Mouse (Mus musculus) hindbrain, embryonic 16.5 days (tissue): ENCODE data around the gene Ddx20. TPM values are rescaled to one million over a fixed set of nuclear protein-coding genes. Genes with fewer than 3 reads are reported as not detected.

Source experiments
- ATAC-seq: fragments of 200-750 bp; cut with Nextera tagmentation; 2 replicates; pipeline ENCODE4 v1.8.0; 2017; ENCODE audit warnings: moderate TSS enrichment, moderate library complexity
- H3K27ac ChIP-seq: fragments of 300-500 bp; sonication (generic); 2 replicates; pipeline ENCODE4 v1.5.1; 2014; ENCODE audit warnings: low read depth, mild to moderate bottlenecking, control low read depth, low read length, moderate library complexity
- H3K27me3 ChIP-seq: fragments of 300-500 bp; sonication (generic); replicated peaks from 2 replicates; pipeline ENCODE4 v1.6.1; 2014; ENCODE audit warnings: low read length; ENCODE audit not compliant: control insufficient read depth, insufficient read depth
- H3K36me3 ChIP-seq: fragments of 300-500 bp; sonication (generic); 2 replicates; pipeline ENCODE4 v1.6.1; 2014; ENCODE audit warnings: mild to moderate bottlenecking, low read length, moderate library complexity, mixed read lengths; ENCODE audit not compliant: control insufficient read depth, insufficient read depth
- H3K4me1 ChIP-seq: fragments of 300-500 bp; sonication (generic); 2 replicates; pipeline ENCODE4 v1.6.1; 2014; ENCODE audit warnings: low read depth, low read length; ENCODE audit not compliant: control insufficient read depth, insufficient read depth
- H3K4me2 ChIP-seq: fragments of 300-500 bp; sonication (generic); 2 replicates; pipeline ENCODE4 v1.6.1; 2014; ENCODE audit warnings: mild to moderate bottlenecking, low read length, control low read depth, moderate library complexity
- H3K4me3 ChIP-seq: fragments of 300-500 bp; sonication (generic); 2 replicates; pipeline ENCODE4 v1.5.1; 2014; ENCODE audit warnings: mild to moderate bottlenecking, low read length, control low read depth, moderate library complexity
- H3K9ac ChIP-seq: fragments of 300-500 bp; sonication (generic); 2 replicates; pipeline ENCODE4 v1.6.1; 2014; ENCODE audit warnings: low read depth, mild to moderate bottlenecking, control low read depth, low read length, moderate library complexity
- H3K9me3 ChIP-seq: fragments of 300-500 bp; sonication (generic); 2 replicates; pipeline ENCODE4 v1.6.1; 2014; ENCODE audit warnings: mild to moderate bottlenecking, low read length, moderate library complexity; ENCODE audit not compliant: control insufficient read depth
- WGBS: fragments of 180-500 bp; shearing (Covaris S2); extraction: QIAGEN DNeasy Blood & Tissue Kit; methylation state at CpG from one replicate; pipeline ENCODE4 v1.1.7; 2014; 5-methylcytosine and 5-hydroxymethylcytosine counted together
- polyA plus RNA-seq: library from polyadenylated mRNA; unstranded; fragments of >200 nt; fragmentation: Nextera tagmentation; extraction: Ambion mirVana; gene quantifications from 2 replicates; pipeline ENCODE4 v1.2.1, GENCODE M21; 2015

The Ddx20 gene
- 19.4 and 21.9 TPM in 2 replicates for polyA plus RNA-seq

DNA sequence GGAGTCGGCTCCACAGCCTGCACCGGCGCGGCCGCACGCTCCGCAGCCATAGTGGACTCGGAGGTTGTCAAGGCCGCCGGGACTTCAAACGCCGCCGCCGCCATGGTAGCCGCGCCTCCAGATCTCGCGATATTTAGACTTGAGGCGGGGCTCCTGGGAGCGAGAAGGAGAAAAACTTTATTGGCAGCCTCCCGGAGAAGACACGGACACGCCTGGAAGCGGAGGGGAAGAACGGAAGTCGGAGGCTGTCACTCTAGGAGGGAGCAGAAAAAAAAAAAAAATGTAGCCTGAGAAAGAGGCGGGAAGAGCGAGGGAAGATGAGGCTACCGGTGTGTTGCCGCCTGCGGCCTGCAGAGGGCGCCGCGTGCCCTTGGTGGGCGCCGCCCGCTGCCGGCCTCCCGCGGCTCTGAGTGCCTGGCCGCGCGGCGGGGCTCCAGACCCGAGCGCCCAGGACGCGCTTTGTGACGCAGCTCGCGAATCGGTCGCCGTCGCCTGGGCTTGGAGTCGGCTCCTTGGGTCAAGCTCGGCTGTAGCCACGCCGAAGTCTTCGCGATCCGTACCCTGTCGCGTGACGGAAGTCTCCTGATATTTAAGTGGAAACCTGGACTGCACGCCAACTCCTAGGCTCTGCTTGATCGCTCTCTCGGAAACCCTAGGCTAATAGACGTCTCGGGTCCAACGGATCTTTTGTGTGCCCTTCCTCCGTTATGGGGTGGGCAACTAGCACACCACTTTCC lies at the start of gene Ddx20:
Ddx20 (minus strand) TSS at position 251 of the 737 bp plus-strand sequence.
- peak within 1 kb of the TSS; percentile 71 for H3K4me2 ChIP-seq
- no peaks in the 10 kb centered on the region for H3K36me3 ChIP-seq
- WGBS: under 1% methylated on average over 72 of the region's 72 CpGs
- no peaks in the 10 kb centered on the region for H3K9me3 ChIP-seq
- H3K9ac ChIP-seq: peak within 1 kb of the TSS; percentile 92
- peak within 1 kb of the TSS; percentile 83 for H3K4me3 ChIP-seq
- peak within 1 kb of the TSS; percentile 80 for H3K27ac ChIP-seq
- ATAC-seq: peak; percentile 97
- H3K27me3 ChIP-seq: no peaks in the 10 kb centered on the region
- H3K4me1 ChIP-seq: peaks cover 7% of the 10 kb centered on the region

DNA sequence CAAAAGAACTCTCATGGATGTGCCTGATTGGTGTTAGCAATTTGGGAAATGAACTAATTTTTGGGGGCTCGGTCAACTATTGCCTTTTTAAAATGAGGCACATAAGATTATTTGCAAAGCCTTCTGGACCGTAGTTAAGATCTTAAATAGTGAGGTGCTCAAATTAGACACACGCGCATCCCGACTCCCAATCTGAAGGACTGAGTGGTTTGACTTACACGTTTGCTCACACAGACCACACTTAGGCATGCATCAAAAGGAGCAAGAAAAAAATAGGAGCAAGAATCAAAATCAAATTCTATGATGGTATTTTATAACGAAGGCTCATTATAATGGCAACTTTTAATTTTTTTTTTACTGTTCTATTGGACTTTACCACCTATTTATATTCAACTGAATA lies 49.7 kb upstream of the Ddx20 start:
- H3K4me2 ChIP-seq: no peak overlapping the region
- no peak overlapping the region for H3K27ac ChIP-seq
- H3K4me3 ChIP-seq: no peak overlapping the region
- peaks cover 6% of the 10 kb centered on the region; the same call in 1 of the 2 replicates for H3K36me3 ChIP-seq
- WGBS: 94% methylated on average over 7 of the region's 7 CpGs
- no peak overlapping the region for H3K9ac ChIP-seq
- no peaks in the 10 kb centered on the region for H3K27me3 ChIP-seq
- no peak for ATAC-seq
- no peaks in the 10 kb centered on the region for H3K4me1 ChIP-seq
- no peaks in the 10 kb centered on the region for H3K9me3 ChIP-seq

DNA sequence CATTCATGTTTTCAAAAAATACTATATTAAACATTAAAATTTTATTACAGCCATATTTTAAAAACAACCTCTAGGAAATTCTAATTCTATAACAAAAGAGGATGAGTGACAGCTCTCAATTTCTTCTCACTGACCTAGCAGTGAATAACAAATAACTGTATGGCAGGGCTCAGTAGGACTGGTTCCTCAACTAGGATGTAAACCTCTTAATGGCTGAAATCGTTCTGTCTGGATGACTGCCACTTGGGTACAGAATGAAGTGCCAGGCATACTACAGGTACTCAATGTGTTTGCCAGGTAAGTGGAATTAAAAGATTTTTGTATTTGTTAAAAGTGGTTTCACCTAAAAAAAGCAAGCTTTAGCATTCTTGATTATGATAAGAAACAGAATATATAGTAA lies 48.8 kb upstream of the Ddx20 start:
- Histone ChIP-seq H3K36me3 (peaks cover 7% of the 10 kb centered on the region), H3K27me3 (no peaks in the 10 kb centered on the region), H3K4me3 (no peak overlapping the region), H3K4me2 (no peak overlapping the region), H3K4me1 (no peaks in the 10 kb centered on the region), H3K9ac (no peak overlapping the region), H3K9me3 (no peaks in the 10 kb centered on the region), H3K27ac (no peak overlapping the region)
- no peak for ATAC-seq
- WGBS: 92% methylated on average over 1 of the region's 1 CpGs

DNA sequence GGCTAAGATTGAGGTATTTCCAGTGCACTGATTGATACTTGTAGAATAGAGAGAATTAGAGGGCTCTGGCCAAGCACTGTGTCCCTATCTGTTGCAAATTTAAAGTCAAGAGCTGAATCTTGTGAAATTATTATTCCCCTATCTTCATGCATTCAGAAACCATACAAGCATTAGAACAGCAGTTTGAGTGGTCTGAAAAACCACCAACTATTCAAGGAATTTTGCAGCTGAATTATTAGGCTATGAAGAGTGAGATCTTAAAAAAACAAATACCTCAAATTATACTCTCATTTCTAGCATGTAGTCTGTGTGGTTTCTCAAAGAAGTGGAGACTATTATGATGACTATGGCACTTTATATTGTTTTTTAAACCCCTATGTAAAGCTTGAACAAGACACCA lies 47.9 kb upstream of the Ddx20 start:
- no peak overlapping the region for H3K9ac ChIP-seq
- ATAC-seq: no peak
- no peaks in the 10 kb centered on the region for H3K4me1 ChIP-seq
- H3K27me3 ChIP-seq: no peaks in the 10 kb centered on the region
- no peak overlapping the region for H3K27ac ChIP-seq
- H3K36me3 ChIP-seq: peaks cover 14% of the 10 kb centered on the region
- H3K4me3 ChIP-seq: no peak overlapping the region
- no peaks in the 10 kb centered on the region for H3K9me3 ChIP-seq
- H3K4me2 ChIP-seq: no peak overlapping the region

DNA sequence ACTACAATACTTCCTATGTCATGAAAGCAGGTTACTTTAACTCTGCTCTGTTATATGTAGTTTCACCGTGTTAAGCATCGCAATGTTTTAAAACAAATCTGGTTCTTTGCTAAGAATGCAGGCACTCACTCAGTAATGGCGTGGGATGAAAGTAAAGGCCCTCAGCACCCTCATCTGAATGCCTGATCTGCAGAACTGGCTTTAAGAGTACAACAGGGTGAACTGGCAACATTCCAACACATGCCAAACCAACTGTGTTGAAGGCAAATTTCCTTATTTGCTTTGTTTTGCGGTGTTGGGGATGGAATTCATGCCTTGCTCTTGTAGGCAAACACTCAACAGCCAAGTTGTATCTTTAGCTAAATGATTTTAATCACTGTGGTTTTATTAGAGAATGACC lies 46.2 kb upstream of the Ddx20 start:
- 84% methylated on average over 4 of the region's 4 CpGs for WGBS
- Histone ChIP-seq H3K4me2 (no peak overlapping the region), H3K27me3 (no peaks in the 10 kb centered on the region), H3K9ac (no peak overlapping the region), H3K4me1 (no peaks in the 10 kb centered on the region), H3K9me3 (no peaks in the 10 kb centered on the region), H3K27ac (no peak overlapping the region), H3K36me3 (peaks cover 15% of the 10 kb centered on the region), H3K4me3 (no peak overlapping the region)
- ATAC-seq: no peak

DNA sequence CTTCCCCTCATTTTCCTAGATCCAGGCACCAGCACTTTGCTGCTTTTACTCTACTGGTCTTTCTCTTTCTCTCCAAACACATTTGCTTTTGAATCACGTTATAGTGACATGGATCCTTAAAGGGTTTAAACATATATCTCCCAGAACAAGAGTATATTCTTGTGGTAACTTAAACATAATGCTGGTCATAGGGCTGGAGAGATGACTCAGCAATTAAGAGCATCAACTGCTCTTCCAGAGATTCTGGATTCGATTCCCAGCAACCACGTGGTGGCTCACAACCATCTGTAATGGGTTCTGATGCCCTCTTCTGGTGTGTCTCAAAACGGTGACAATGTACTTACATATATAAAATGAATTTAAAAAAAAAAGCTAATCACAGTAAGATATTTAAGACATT lies 45.0 kb upstream of the Ddx20 start:
- no peak overlapping the region for H3K9ac ChIP-seq
- ATAC-seq: no peak

DNA sequence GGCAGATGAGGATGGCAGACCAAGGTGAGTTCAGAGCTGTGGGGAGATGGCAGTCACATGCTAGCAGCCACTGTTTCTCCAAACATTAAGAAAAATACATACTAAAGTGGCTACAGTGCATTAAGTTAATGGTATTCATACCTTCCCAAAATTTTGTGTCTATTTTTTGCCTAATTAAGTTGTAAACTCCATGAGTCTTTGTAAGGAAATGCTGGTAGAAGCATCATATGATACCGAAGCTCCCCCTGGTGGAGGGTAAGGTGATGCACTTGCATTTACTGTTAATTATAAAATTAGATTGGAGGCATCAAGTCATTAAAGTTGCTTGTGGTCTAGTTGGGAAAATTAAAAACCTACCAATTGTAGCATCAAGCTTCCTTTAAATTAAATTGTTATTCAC lies 38.7 kb upstream of the Ddx20 start:
- no peaks in the 10 kb centered on the region for H3K9me3 ChIP-seq
- WGBS: 5% methylated on average over 1 of the region's 1 CpGs
- no peaks in the 10 kb centered on the region for H3K4me1 ChIP-seq
- no peak overlapping the region for H3K4me2 ChIP-seq
- no peak for ATAC-seq
- H3K27me3 ChIP-seq: no peaks in the 10 kb centered on the region
- H3K27ac ChIP-seq: no peak overlapping the region
- no peak overlapping the region for H3K4me3 ChIP-seq
- H3K9ac ChIP-seq: no peak overlapping the region
- peaks cover 7% of the 10 kb centered on the region for H3K36me3 ChIP-seq

More for the DNA sequence above, 45.0 kb upstream of the Ddx20 start:
- 92% methylated on average over 4 of the region's 4 CpGs for WGBS
- Histone ChIP-seq H3K27ac (no peak overlapping the region), H3K4me1 (no peaks in the 10 kb centered on the region), H3K4me3 (no peak overlapping the region), H3K36me3 (peaks cover 11% of the 10 kb centered on the region), H3K4me2 (no peak overlapping the region), H3K9me3 (no peaks in the 10 kb centered on the region), H3K27me3 (no peaks in the 10 kb centered on the region)

DNA sequence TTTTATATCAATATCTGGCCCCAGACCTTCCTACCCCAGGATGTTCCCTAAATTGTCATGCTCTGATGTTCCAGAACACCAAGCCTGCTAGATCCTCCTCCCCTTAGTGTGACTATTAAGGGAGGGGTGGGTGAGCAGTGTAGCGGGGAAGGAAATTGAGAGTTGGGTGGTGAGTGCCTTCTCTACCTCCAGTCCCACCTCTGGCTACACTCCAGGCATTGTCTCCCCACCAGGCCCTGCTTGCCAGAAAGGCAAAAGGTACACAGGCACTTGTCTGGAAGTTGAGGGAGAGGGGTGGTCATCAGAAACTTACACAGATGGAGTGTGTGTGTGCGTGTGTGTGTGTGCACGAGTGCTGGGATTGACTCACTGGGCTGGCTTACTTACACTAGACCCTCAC lies 35.1 kb upstream of the Ddx20 start:
- ATAC-seq: no peak
- 87% methylated on average over 3 of the region's 3 CpGs for WGBS
- no peak overlapping the region for H3K4me2 ChIP-seq

DNA sequence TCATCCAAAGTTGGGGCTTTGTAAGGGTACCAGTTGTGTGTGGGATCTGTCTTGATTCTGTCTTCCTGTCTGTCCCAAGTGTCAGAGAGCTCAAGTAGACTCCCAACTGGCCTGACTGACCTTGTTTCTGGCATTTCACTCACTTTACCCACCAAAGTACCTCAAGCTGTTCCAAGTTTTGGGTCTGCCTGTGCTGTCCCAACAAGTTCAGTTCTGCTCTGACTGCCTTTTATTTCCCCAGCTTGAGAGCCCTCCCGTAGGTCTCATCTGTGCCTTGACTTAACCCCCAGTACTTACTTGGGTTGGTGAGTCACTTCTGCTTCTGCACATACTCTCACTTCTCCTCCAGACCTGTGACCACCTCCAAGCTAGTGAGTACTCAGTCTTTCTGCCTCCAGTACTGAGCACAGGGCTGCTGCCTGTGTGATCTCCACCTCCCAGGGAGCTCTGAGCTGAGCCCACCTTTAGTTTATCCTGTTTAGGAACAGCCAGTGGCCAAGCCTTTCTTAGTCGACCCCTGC lies 34.4 kb upstream of the Ddx20 start:
- Histone ChIP-seq H3K27me3 (no peaks in the 10 kb centered on the region), H3K9ac (no peak overlapping the region), H3K4me1 (peaks cover 8% of the 10 kb centered on the region), H3K4me2 (no peak overlapping the region), H3K4me3 (no peak overlapping the region), H3K36me3 (no peaks in the 10 kb centered on the region), H3K27ac (no peak overlapping the region), H3K9me3 (no peaks in the 10 kb centered on the region)
- no peak; the same call in 1 of the 2 replicates for ATAC-seq
- 81% methylated on average over 2 of the region's 2 CpGs for WGBS

More for the DNA sequence above, 35.1 kb upstream of the Ddx20 start:
- Histone ChIP-seq H3K4me3 (no peak overlapping the region), H3K9me3 (no peaks in the 10 kb centered on the region), H3K9ac (no peak overlapping the region), H3K27ac (no peak overlapping the region), H3K4me1 (peaks cover 8% of the 10 kb centered on the region), H3K27me3 (no peaks in the 10 kb centered on the region), H3K36me3 (no peaks in the 10 kb centered on the region)
